Mouse (Mus musculus): ENCODE results near the gene Sec31a. TPM values are rescaled to one million over a fixed set of nuclear protein-coding genes. Genes with fewer than 3 reads are reported as not detected.

Sec31a gene
- 119 and 131 TPM in 2 replicates for polyA plus RNA-seq (2014; fragmentation: Nextera tagmentation; extraction: Ambion mirVana)

- Histone ChIP-seq H3K4me1 (ENCODE audit: control insufficient read depth, insufficient read depth, low read length) (peaks cover 4% of the 10 kb centered on the region; the same call in 1 of the 2 replicates), H3K27ac (ENCODE audit: low read depth, low read length) (peak within 1 kb of the TSS; percentile 83), H3K9me3 (ENCODE audit: control insufficient read depth, low read length) (no peaks in the 10 kb centered on the region), H3K9ac (ENCODE audit: low read length) (peak within 1 kb of the TSS; percentile 82), H3K27me3 (ENCODE audit: control insufficient read depth, insufficient read depth, low read length) (no peaks in the 10 kb centered on the region), H3K4me2 (ENCODE audit: low read depth) (peak within 1 kb of the TSS; percentile 56), H3K36me3 (ENCODE audit: control insufficient read depth, insufficient read depth, low read length) (peaks cover 11% of the 10 kb centered on the region), H3K4me3 (ENCODE audit: low read depth, low read length) (peak within 1 kb of the TSS; percentile 79)
- ATAC-seq (ENCODE audit: insufficient read depth, low FRiP score, low TSS enrichment) (peak; percentile 97), DNase-seq (ENCODE audit: low spot score) (peak; percentile 97)
- WGBS = 0% methylated on average over 80 of the region's 82 CpGs
Observed at GRCm38 (mm10) chr5:100415761-100416590, at the start of gene Sec31a. Gene Sec31a (minus strand): TSS chr5:100416234.

GRCm38 (mm10) chr5:100462374-100462773 lies 46.3 kb upstream of the Sec31a start:
- ATAC-seq (ENCODE audit: insufficient read depth, low FRiP score, low TSS enrichment) (no peak), DNase-seq (ENCODE audit: low spot score) (no peak)
- H3K4me2 ChIP-seq (ENCODE audit: low read depth) = no peak overlapping the region
- H3K9me3 ChIP-seq (ENCODE audit: control insufficient read depth, low read length) = no peaks in the 10 kb centered on the region
- no peak overlapping the region for H3K27ac ChIP-seq (ENCODE audit: low read depth, low read length)
- H3K4me3 ChIP-seq (ENCODE audit: low read depth, low read length) = no peak overlapping the region
- no peak overlapping the region for H3K9ac ChIP-seq (ENCODE audit: low read length)
- 86% methylated on average over 2 of the region's 2 CpGs for WGBS
- H3K4me1 ChIP-seq (ENCODE audit: control insufficient read depth, insufficient read depth, low read length) = no peaks in the 10 kb centered on the region
- no peaks in the 10 kb centered on the region for H3K27me3 ChIP-seq (ENCODE audit: control insufficient read depth, insufficient read depth, low read length)
- H3K36me3 ChIP-seq (ENCODE audit: control insufficient read depth, insufficient read depth, low read length) = peaks cover 11% of the 10 kb centered on the region; the same call in 1 of the 2 replicates

- 96% methylated on average over 9 of the region's 9 CpGs for WGBS
- ATAC-seq (ENCODE audit: insufficient read depth, low FRiP score, low TSS enrichment) (no peak), DNase-seq (ENCODE audit: low spot score) (no peak)
Observed at GRCm38 (mm10) chr5:100461526-100461925, 45.5 kb upstream of the Sec31a start.

DNA sequence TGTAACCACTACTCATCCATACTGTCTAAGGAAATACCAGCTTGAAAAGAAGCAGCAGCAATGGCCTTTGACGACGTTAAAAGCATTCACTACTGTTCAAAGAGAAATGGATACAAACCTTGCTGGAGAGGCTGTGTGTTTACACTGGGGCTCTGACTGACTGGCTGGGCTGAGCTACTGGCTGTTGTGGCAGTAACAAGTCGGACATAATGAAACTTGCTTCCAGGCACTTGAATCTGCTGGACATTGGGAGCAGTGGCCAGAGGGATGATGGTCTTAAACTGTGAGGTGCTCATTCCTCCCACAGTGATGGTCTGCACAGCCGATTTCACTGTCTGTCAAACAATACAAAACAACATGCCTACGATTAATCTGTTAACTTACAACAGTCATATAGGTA lies 43.4 kb upstream of the Sec31a start:
- no peak for ATAC-seq (ENCODE audit: insufficient read depth, low FRiP score, low TSS enrichment)
- Histone ChIP-seq H3K27me3 (ENCODE audit: control insufficient read depth, insufficient read depth, low read length) (no peaks in the 10 kb centered on the region), H3K4me1 (ENCODE audit: control insufficient read depth, insufficient read depth, low read length) (no peaks in the 10 kb centered on the region), H3K9me3 (ENCODE audit: control insufficient read depth, low read length) (no peaks in the 10 kb centered on the region), H3K36me3 (ENCODE audit: control insufficient read depth, insufficient read depth, low read length) (peaks cover 11% of the 10 kb centered on the region; the same call in 1 of the 2 replicates), H3K4me3 (ENCODE audit: low read depth, low read length) (no peak overlapping the region), H3K27ac (ENCODE audit: low read depth, low read length) (no peak overlapping the region), H3K4me2 (ENCODE audit: low read depth) (no peak overlapping the region), H3K9ac (ENCODE audit: low read length) (no peak overlapping the region)
- DNase-seq (ENCODE audit: low spot score) = no peak
- 95% methylated on average over 5 of the region's 5 CpGs for WGBS

More at GRCm38 (mm10) chr5:100461526-100461925, 45.5 kb upstream of the Sec31a start:
- no peaks in the 10 kb centered on the region for H3K27me3 ChIP-seq (ENCODE audit: control insufficient read depth, insufficient read depth, low read length)
- peaks cover 11% of the 10 kb centered on the region; the same call in 1 of the 2 replicates for H3K36me3 ChIP-seq (ENCODE audit: control insufficient read depth, insufficient read depth, low read length)
- no peak overlapping the region for H3K27ac ChIP-seq (ENCODE audit: low read depth, low read length)
- H3K4me3 ChIP-seq (ENCODE audit: low read depth, low read length) = no peak overlapping the region
- no peaks in the 10 kb centered on the region for H3K4me1 ChIP-seq (ENCODE audit: control insufficient read depth, insufficient read depth, low read length)
- no peak overlapping the region for H3K9ac ChIP-seq (ENCODE audit: low read length)
- no peaks in the 10 kb centered on the region for H3K9me3 ChIP-seq (ENCODE audit: control insufficient read depth, low read length)
- H3K4me2 ChIP-seq (ENCODE audit: low read depth) = no peak overlapping the region

GRCm38 (mm10) chr5:100451871-100452270 lies 35.8 kb upstream of the Sec31a start:
- ATAC-seq (ENCODE audit: insufficient read depth, low FRiP score, low TSS enrichment) = no peak
- no peak overlapping the region for H3K9ac ChIP-seq (ENCODE audit: low read length)
- no peak overlapping the region for H3K4me2 ChIP-seq (ENCODE audit: low read depth)
- no peaks in the 10 kb centered on the region for H3K4me1 ChIP-seq (ENCODE audit: control insufficient read depth, insufficient read depth, low read length)
- 0 out of 2 replicates have a peak, but pooled peaks cover 5% of the 10 kb centered on the region for H3K36me3 ChIP-seq (ENCODE audit: control insufficient read depth, insufficient read depth, low read length)
- H3K9me3 ChIP-seq (ENCODE audit: control insufficient read depth, low read length) = no peaks in the 10 kb centered on the region
- no peaks in the 10 kb centered on the region for H3K27me3 ChIP-seq (ENCODE audit: control insufficient read depth, insufficient read depth, low read length)
- 72% methylated on average over 2 of the region's 2 CpGs for WGBS
- no peak overlapping the region for H3K4me3 ChIP-seq (ENCODE audit: low read depth, low read length)
- H3K27ac ChIP-seq (ENCODE audit: low read depth, low read length) = no peak overlapping the region
- no peak for DNase-seq (ENCODE audit: low spot score)

DNA sequence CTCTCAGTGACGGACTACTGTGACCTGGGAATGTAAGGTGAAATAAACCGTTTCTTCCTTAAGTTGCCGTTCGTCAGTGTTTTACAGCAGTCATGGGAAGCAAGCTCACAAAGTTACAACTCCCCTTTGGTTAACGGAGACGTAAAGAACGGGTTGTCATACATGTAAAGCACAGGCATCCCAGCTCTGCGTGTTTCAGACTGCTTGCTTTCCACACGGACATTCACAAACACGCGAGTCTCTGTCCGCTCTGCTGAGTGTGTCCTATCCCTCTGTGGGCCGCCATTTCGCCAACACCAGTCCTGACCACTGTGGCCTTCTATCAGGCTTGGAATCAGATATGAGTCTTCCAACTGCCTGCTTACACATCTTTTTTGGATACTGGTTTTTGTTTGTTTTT lies 22.8 kb upstream of the Sec31a start:
- ATAC-seq (ENCODE audit: insufficient read depth, low FRiP score, low TSS enrichment) (no peak), DNase-seq (ENCODE audit: low spot score) (no peak)
- Histone ChIP-seq H3K27ac (ENCODE audit: low read depth, low read length) (no peak overlapping the region), H3K4me2 (ENCODE audit: low read depth) (no peak overlapping the region), H3K4me1 (ENCODE audit: control insufficient read depth, insufficient read depth, low read length) (no peaks in the 10 kb centered on the region), H3K27me3 (ENCODE audit: control insufficient read depth, insufficient read depth, low read length) (no peaks in the 10 kb centered on the region), H3K9ac (ENCODE audit: low read length) (no peak overlapping the region), H3K36me3 (ENCODE audit: control insufficient read depth, insufficient read depth, low read length) (peaks cover 7% of the 10 kb centered on the region), H3K9me3 (ENCODE audit: control insufficient read depth, low read length) (no peaks in the 10 kb centered on the region), H3K4me3 (ENCODE audit: low read depth, low read length) (no peak overlapping the region)
- 97% methylated on average over 14 of the region's 14 CpGs for WGBS

DNA sequence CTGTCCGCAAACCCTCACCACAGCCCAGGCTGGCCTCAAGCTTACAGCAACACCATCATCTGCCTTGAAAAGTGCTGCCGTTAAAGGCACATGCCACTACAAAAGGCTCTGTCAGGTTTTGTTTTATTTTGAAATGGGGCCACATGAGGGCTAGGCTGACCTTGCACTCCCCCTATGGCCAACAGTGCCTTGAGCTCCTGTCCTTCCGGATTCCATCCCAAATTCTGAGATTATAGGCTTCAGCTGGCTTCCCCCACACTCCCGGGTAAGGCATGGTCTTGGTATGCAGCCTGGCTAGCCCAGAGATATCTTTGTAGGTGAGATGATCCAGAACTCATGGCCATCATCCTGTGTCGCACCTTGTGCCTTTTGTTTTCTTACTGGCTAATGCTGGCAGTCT lies 21.9 kb upstream of the Sec31a start:
- Histone ChIP-seq H3K27me3 (ENCODE audit: control insufficient read depth, insufficient read depth, low read length) (no peaks in the 10 kb centered on the region), H3K4me3 (ENCODE audit: low read depth, low read length) (no peak overlapping the region), H3K36me3 (ENCODE audit: control insufficient read depth, insufficient read depth, low read length) (peaks cover 7% of the 10 kb centered on the region), H3K27ac (ENCODE audit: low read depth, low read length) (no peak overlapping the region), H3K9me3 (ENCODE audit: control insufficient read depth, low read length) (no peaks in the 10 kb centered on the region), H3K9ac (ENCODE audit: low read length) (no peak overlapping the region), H3K4me1 (ENCODE audit: control insufficient read depth, insufficient read depth, low read length) (no peaks in the 10 kb centered on the region), H3K4me2 (ENCODE audit: low read depth) (no peak overlapping the region)
- DNase-seq (ENCODE audit: low spot score) (no peak), ATAC-seq (ENCODE audit: insufficient read depth, low FRiP score, low TSS enrichment) (no peak)
- WGBS = 98% methylated on average over 5 of the region's 5 CpGs

- Histone ChIP-seq H3K36me3 (ENCODE audit: control insufficient read depth, insufficient read depth, low read length) (peaks cover 7% of the 10 kb centered on the region), H3K9ac (ENCODE audit: low read length) (no peak overlapping the region), H3K4me2 (ENCODE audit: low read depth) (no peak overlapping the region), H3K4me1 (ENCODE audit: control insufficient read depth, insufficient read depth, low read length) (no peaks in the 10 kb centered on the region), H3K4me3 (ENCODE audit: low read depth, low read length) (no peak overlapping the region), H3K27ac (ENCODE audit: low read depth, low read length) (no peak overlapping the region), H3K27me3 (ENCODE audit: control insufficient read depth, insufficient read depth, low read length) (no peaks in the 10 kb centered on the region), H3K9me3 (ENCODE audit: control insufficient read depth, low read length) (no peaks in the 10 kb centered on the region)
- 95% methylated on average over 4 of the region's 4 CpGs for WGBS
- no peak for DNase-seq (ENCODE audit: low spot score)
- ATAC-seq (ENCODE audit: insufficient read depth, low FRiP score, low TSS enrichment) = no peak
Observed at GRCm38 (mm10) chr5:100437086-100437485, 21.1 kb upstream of the Sec31a start.

- no peak for DNase-seq (ENCODE audit: low spot score)
- Histone ChIP-seq H3K36me3 (ENCODE audit: control insufficient read depth, insufficient read depth, low read length) (peaks cover 8% of the 10 kb centered on the region), H3K4me1 (ENCODE audit: control insufficient read depth, insufficient read depth, low read length) (peaks cover 20% of the 10 kb centered on the region), H3K4me2 (ENCODE audit: low read depth) (no peak overlapping the region), H3K27me3 (ENCODE audit: control insufficient read depth, insufficient read depth, low read length) (no peaks in the 10 kb centered on the region), H3K4me3 (ENCODE audit: low read depth, low read length) (no peak overlapping the region), H3K27ac (ENCODE audit: low read depth, low read length) (no peak overlapping the region), H3K9ac (ENCODE audit: low read length) (no peak overlapping the region), H3K9me3 (ENCODE audit: control insufficient read depth, low read length) (no peaks in the 10 kb centered on the region)
- no peak for ATAC-seq (ENCODE audit: insufficient read depth, low FRiP score, low TSS enrichment)
- WGBS = 65% methylated on average over 2 of the region's 2 CpGs
Observed at GRCm38 (mm10) chr5:100430966-100431365, 14.9 kb upstream of the Sec31a start.

Data from neural tube, embryonic 11.5 days (tissue).